Mouse (Mus musculus) spleen, adult 2 months (tissue): Measurements from ENCODE around the gene Chrna9.

Experiments
- CTCF ChIP-seq: fragments of 200-500 bp; IDR thresholded peaks from 2 replicates; pipeline ENCODE4 v1.5.1; 2011; ENCODE audit warnings: mild to moderate bottlenecking, inconsistent platforms; ENCODE audit not compliant: insufficient read depth, insufficient read length, insufficient replicate concordance; ENCODE audit errors: extremely low read depth
- POLR2A ChIP-seq: fragments of 200-500 bp; IDR thresholded peaks from 2 replicates; pipeline ENCODE4 v1.6.1; 2011; ENCODE audit warnings: low read depth, low read length, inconsistent platforms

- TF ChIP-seq CTCF (no peak), POLR2A (no peak)
Measured at GRCm38 (mm10) chr5:65933764-65934163, 957 bp upstream of the Chrna9 start.
